Mouse (Mus musculus) layer of hippocampus, postnatal 14 days (tissue): ENCODE results near the gene Ccdc183. TPM values are rescaled to one million over a fixed set of nuclear protein-coding genes. Genes with fewer than 3 reads are reported as not detected.

Experiments used
- DNase-seq, 2 experiments: peaks; one replicate each; pipeline ENCODE4 v3.0.0; 2021 to 2022; ENCODE audit warnings: low spot score in 2 of 2, mixed read lengths in 1 of 2
- long read RNA-seq, 2 experiments: library from polyadenylated mRNA; stranded (forward); transcript quantifications; one replicate each; pipeline ENCODE4 v2.0.0; 2021
- total RNA-seq, 2 experiments: library from RNA; stranded (reverse); gene quantifications; 2 replicates each; pipeline ENCODE4 v1.2.3; 2021

Gene Ccdc183
- total RNA-seq = not detected
- long read RNA-seq, experiment 1 = 0 reads
- long read RNA-seq, experiment 2 = 0 reads

DNA sequence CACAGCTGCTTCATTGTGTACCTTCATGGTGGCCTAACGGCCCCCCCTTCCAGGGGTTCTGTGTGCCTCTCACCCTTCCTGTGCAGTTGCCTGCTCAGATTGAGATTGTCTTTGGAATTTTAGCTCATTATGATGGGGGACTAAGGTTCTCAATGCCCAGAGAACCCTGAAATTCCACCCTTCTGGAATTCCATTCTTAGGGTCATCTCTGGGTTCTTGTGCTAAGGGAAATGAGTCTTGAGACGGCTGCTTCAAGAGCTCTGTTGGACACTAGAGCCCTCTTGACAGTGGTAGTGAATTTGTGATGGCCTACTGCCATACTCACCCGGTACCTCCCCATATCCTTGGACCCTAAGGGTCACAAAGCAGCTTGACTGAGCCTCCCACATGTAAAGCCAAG is at the start of gene Ccdc183:
Gene Ccdc183, minus strand, starts transcription at position 101 of the 400 bp plus-strand sequence.
- no peak for DNase-seq

DNA sequence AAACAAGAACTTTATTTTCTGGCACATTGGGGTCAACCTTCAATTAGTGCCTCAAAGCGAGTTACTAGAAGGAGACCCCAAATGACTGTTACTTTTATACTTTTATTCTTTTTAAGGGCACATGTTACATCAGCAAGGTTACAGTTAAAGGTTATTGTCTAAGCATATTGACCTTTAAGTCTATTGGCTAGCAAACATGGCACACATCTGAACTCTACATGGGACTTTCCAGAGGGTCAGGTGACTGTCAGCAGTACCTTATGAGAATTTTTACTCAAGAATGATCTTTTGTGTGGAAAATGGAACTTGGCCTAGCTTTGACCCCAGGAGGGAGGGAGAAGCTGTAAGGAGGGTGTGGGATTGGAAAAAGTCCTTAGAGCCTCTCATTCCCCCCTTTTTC is 49.0 kb upstream of the Ccdc183 start:
- DNase-seq = no peak

- DNase-seq = no peak
These were observed 46.6 kb upstream of the Ccdc183 start for GRCm38 (mm10) chr2:25664125-25664524.

GRCm38 (mm10) chr2:25663511-25663910 is 46.0 kb upstream of the Ccdc183 start:
- DNase-seq = peak in 1 of 2 experiments; percentile 63

GRCm38 (mm10) chr2:25661245-25661970 is 43.9 kb upstream of the Ccdc183 start:
- DNase-seq = no peak

- DNase-seq = no peak
These were observed 42.8 kb upstream of the Ccdc183 start for GRCm38 (mm10) chr2:25660279-25660678.

- no peak for DNase-seq
These were observed 40.2 kb upstream of the Ccdc183 start, which contains the start of gene Lcn5 for GRCm38 (mm10) chr2:25657652-25658051. TSS of gene Lcn5 (plus strand) at chr2:25657952.

DNA sequence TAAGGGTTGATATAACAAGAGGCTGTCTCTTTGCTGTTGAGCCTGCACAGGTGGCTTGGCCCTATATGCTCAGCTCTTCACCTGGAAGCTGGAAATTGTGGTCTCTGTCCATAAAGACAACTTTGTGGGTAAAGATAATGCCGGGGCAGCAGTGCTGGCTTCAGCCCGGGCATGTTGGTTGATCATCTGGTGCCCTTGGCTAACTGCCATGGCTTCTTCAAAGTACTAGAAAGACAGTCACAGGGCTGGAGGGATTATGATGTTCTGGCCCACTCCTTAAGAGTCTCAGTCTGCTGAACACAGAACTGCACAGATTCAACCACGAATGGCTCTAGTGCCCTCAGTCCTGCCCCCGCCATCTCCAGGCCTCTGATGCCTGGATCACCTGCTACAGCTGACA is 39.8 kb upstream of the Ccdc183 start:
- no peak for DNase-seq

- DNase-seq = peak in 1 of 2 experiments; percentile 47
These were observed 39.2 kb upstream of the Ccdc183 start for GRCm38 (mm10) chr2:25656691-25657090.

GRCm38 (mm10) chr2:25654502-25654901 is 37.0 kb upstream of the Ccdc183 start:
- DNase-seq = no peak

DNA sequence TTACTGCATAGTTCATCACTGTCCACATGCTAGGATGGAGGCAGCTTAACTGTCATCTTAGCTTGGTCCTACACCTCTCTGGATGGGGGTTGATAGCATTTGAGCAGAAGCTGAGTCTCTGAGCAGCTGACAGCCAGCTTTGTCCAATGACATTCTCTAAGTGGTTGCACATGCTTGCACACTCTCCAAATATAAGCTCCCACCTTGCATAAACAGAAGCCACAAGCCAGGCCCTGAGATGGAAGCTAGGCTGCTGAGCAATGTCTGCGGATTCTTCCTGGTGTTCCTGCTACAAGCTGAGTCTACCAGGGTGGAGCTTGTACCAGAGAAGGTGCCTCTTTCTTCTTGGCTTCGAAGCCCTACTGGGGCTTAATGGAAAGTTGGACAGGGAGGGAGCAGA is 35.4 kb upstream of the Ccdc183 start, which contains the start of gene Lcn8:
Gene Lcn8, plus strand, starts transcription at position 219 of the 400 bp plus-strand sequence.
- DNase-seq = no peak

DNA sequence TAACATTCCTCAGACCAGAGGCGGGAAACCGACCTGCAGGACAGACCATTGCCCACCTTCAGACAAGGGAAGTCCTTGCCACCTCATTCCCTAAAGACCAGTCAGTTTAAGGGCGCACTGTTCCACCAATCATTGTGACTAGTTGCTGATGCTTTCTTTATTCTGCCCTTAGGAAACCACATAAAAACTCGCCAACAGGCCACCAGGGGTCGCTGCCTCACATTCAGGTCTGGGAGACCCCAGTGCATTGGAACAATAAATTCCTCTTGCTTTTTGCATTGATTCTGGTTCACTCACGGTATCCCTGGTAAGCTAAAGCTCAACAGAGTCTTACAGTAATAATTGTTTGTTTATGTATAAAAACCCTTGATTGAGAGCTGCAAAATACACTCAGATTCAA is 22.4 kb upstream of the Ccdc183 start:
- peak; percentile 28 to 47 for DNase-seq

DNA sequence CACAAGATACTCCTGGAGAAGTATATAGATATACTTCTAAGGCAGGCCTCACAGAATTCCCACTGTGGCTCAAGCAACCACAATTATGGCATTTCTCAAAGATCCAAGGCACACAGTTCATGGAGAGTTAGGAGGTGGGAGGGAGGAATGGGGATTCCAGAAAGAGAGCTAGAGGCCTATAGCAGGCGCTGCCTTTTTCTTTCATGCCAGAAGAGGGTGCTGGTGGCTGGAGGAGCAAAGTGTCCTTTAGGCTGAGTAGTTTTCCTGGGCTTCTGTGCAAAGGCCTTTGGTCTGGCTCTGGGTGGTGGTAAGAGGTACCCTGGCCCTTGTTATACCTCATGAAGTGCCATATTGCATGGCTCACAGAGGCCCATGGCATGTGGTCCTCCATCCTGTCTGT is 16.6 kb upstream of the Ccdc183 start:
- no peak for DNase-seq

- no peak for DNase-seq
These were observed 16.1 kb upstream of the Ccdc183 start for GRCm38 (mm10) chr2:25633616-25634015.

- no peak for DNase-seq
These were observed 11.3 kb upstream of the Ccdc183 start for GRCm38 (mm10) chr2:25628738-25629137.

- no peak for DNase-seq
These were observed 10.3 kb upstream of the Ccdc183 start, which contains the start of gene Fcna for GRCm38 (mm10) chr2:25627811-25628210. TSS of gene Fcna (minus strand) at chr2:25628030.

- no peak for DNase-seq
These were observed 8.5 kb upstream of the Ccdc183 start for GRCm38 (mm10) chr2:25625986-25626385.

- DNase-seq = peak; percentile 66 to 80
These were observed 4.0 kb upstream of the Ccdc183 start, which contains the start of gene Tmem141 for GRCm38 (mm10) chr2:25621229-25622200. TSS of gene Tmem141 (minus strand) at chr2:25622005.

DNA sequence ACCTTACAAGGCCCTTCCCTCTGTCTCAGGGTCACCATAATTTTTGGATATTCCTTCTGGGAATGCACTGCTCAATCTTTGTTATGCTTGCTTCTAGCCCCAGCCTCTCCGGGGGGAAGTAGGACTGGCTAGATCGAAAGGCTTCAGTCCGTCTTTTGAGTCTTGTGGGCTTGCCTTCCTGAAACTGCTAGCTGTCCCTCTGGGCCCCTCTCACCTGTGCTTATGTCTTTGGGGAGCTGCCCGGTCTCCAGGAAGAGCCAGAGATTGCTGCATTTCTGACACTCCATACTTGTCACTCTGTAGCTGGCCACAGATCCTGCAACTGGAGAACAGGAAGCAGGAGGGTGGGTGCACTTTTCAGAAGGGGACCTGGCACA is 3.4 kb upstream of the Ccdc183 start:
- no peak for DNase-seq

DNA sequence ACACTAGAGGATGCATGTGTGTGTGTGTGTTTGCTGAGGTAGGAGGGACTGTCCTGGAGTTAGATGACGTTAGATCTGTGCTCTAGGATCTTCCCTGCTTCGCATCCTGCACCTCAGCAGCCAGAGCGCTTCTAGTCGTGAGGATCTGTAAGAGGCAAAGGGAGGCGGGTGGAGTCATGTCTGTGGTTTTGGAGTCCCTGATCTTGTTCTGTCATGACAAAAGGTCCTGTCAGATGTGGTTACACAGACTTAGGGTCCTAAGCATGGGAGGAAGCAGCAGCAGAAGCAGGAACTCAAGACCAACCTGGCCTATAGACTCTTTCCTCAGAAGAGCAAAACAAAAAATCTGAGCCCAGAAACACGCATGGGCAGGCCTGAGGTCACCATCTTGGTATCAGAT is 2.9 kb upstream of the Ccdc183 start:
- DNase-seq = no peak

- no peak for DNase-seq
These were observed 1.1 kb downstream of the Ccdc183 start for GRCm38 (mm10) chr2:25616398-25616797.

DNA sequence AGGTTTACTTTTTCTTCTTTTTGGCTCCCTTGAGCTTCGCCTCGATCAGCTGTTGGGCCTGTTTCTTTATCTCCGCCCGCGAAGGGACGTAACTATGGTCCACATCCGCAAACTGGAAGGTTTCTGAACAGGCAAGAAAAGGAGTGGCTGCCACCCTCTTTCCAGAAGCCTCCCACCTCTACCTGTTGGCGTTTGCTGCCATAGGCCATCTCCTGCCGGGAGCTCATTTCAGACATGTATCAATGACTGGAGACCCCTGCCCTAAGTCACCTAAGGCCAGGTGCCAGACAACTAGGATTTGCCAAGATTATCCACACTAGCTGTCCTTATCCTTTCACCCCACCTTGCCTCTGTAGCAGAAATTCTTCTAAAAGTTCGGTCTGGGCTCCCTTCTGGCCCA is 8.8 kb downstream of the Ccdc183 start:
- no peak for DNase-seq
